In genomic region chr15:103060341-103061130, GRCm38 (mm10) we compare ENCODE assay signal across 9 mouse cellular contexts. TPM values are rescaled to one million over a fixed set of nuclear protein-coding genes. Genes with fewer than 3 reads are reported as not detected.
A peak's percentile ranks its signal among the peaks of the same experiment; 100 is the strongest.
DNase-seq lines count a peak whose midpoint lies in the region; ATAC-seq and TF ChIP-seq lines count a peak whose summit lies in the region.
"Had no signal": no experiment of that assay in that cellular context is flagged by ENCODE, and none has a peak within 500 bp of the region (broad histone marks: within the 10 kb centered on the region; RNA-seq: fewer than 3 reads in every experiment).

No protein-coding gene starts in this region.

- peak; percentile 47 for DNase-seq in forebrain, embryonic 10.5 days (ENCODE audit: extremely low spot score, low spot score)
- peak; percentile 39 for DNase-seq in R1 (ENCODE audit: low read depth, low spot score)
- DNase-seq in limb, embryonic 11.5 days (ENCODE audit: low spot score): peak; percentile 73
- peak; percentile 59 for DNase-seq in stomach, postnatal 0 days (ENCODE audit: low spot score)
- no peak for DNase-seq in cerebellum, postnatal 4 days (ENCODE audit: low spot score in 2 of 2)
- no peak for DNase-seq in right cerebral cortex, postnatal 14 days

- H3K4me2 ChIP-seq in forebrain, embryonic 16.5 days (ENCODE audit: low read length): no peak overlapping the region
- peak overlapping the region; percentile 43 for H3K4me2 ChIP-seq in hindbrain, embryonic 12.5 days (replicated peaks)
- peak overlapping the region; percentile 40 for H3K4me2 ChIP-seq in limb, embryonic 11.5 days (ENCODE audit: low read depth, severe bottlenecking)
- peak overlapping the region; percentile 50 for H3K4me2 ChIP-seq in stomach, postnatal 0 days (replicated peaks; ENCODE audit: low read depth)

- H3K4me1 ChIP-seq in forebrain, embryonic 10.5 days: peaks cover 4% of the 10 kb centered on the region; the same call in 1 of the 2 replicates
- no peaks in the 10 kb centered on the region for H3K4me1 ChIP-seq in forebrain, embryonic 16.5 days (replicated peaks; ENCODE audit: control insufficient read depth, insufficient read depth, low read length)
- peaks cover 4% of the 10 kb centered on the region; the same call in 1 of the 2 replicates for H3K4me1 ChIP-seq in hindbrain, embryonic 12.5 days
- H3K4me1 ChIP-seq in limb, embryonic 11.5 days (ENCODE audit: control insufficient read depth, insufficient read depth, low read length): peaks cover 25% of the 10 kb centered on the region
- H3K4me1 ChIP-seq in stomach, postnatal 0 days (replicated peaks; ENCODE audit: control insufficient read depth, insufficient read depth): 0 out of 2 replicates have a peak, but pooled peaks cover 2% of the 10 kb centered on the region

- H3K27ac ChIP-seq in forebrain, embryonic 10.5 days: no peak overlapping the region
- H3K27ac ChIP-seq in forebrain, embryonic 16.5 days (ENCODE audit: low read length): no peak overlapping the region
- H3K27ac ChIP-seq in hindbrain, embryonic 12.5 days: peak overlapping the region; percentile 92
- peak overlapping the region; percentile 38; the same call in 1 of the 2 replicates for H3K27ac ChIP-seq in limb, embryonic 11.5 days (replicated peaks; ENCODE audit: low read depth, low read length)
- peak overlapping the region; percentile 95 for H3K27ac ChIP-seq in stomach, postnatal 0 days (replicated peaks)
- H3K27ac ChIP-seq: liver, embryonic 14.5 days had no signal

- H3K36me3 ChIP-seq in forebrain, embryonic 10.5 days (replicated peaks): no peaks in the 10 kb centered on the region
- no peaks in the 10 kb centered on the region for H3K36me3 ChIP-seq in forebrain, embryonic 16.5 days (ENCODE audit: control insufficient read depth, insufficient read depth)
- no peaks in the 10 kb centered on the region for H3K36me3 ChIP-seq in hindbrain, embryonic 12.5 days
- no peaks in the 10 kb centered on the region for H3K36me3 ChIP-seq in limb, embryonic 11.5 days (ENCODE audit: control insufficient read depth, insufficient read depth, low read length)
- H3K36me3 ChIP-seq in stomach, postnatal 0 days (ENCODE audit: control insufficient read depth, insufficient read depth, low read length): no peaks in the 10 kb centered on the region

- H3K4me3 ChIP-seq in forebrain, embryonic 10.5 days: no peak overlapping the region
- H3K4me3 ChIP-seq in forebrain, embryonic 16.5 days (replicated peaks; ENCODE audit: low read length): no peak overlapping the region
- H3K4me3 ChIP-seq in hindbrain, embryonic 12.5 days: peak overlapping the region; percentile 32
- peak overlapping the region; percentile 14 for H3K4me3 ChIP-seq in limb, embryonic 11.5 days (ENCODE audit: low read depth, low read length)
- peak overlapping the region; percentile 44 for H3K4me3 ChIP-seq in stomach, postnatal 0 days (ENCODE audit: low read depth, low read length)

- under 1% methylated on average over 36 of the region's 36 CpGs for WGBS in forebrain, embryonic 10.5 days
- WGBS in forebrain, embryonic 16.5 days: 3% methylated on average over 36 of the region's 36 CpGs
- 2% methylated on average over 36 of the region's 36 CpGs for WGBS in hindbrain, embryonic 12.5 days
- WGBS in limb, embryonic 11.5 days: under 1% methylated on average over 36 of the region's 36 CpGs
- WGBS in stomach, postnatal 0 days: 6% methylated on average over 36 of the region's 36 CpGs

- no peak for TF ChIP-seq CTCF in stomach, postnatal 0 days (IDR thresholded peaks at IDR 0.05; ENCODE audit: low read depth)

- no peak for ATAC-seq in forebrain, embryonic 16.5 days
- ATAC-seq in hindbrain, embryonic 12.5 days (ENCODE audit: low FRiP score): peak; percentile 68
- ATAC-seq in limb, embryonic 11.5 days (ENCODE audit: insufficient number of reproducible peaks, low FRiP score, low TSS enrichment, low read depth): peak; percentile 55; the same call in 1 of the 2 replicates
- peak; percentile 74 for ATAC-seq in stomach, postnatal 0 days (ENCODE audit: low FRiP score, low TSS enrichment)

- no peaks in the 10 kb centered on the region for H3K9me3 ChIP-seq in forebrain, embryonic 10.5 days
- H3K9me3 ChIP-seq in forebrain, embryonic 16.5 days (ENCODE audit: control insufficient read depth, low read length): no peaks in the 10 kb centered on the region
- no peaks in the 10 kb centered on the region for H3K9me3 ChIP-seq in hindbrain, embryonic 12.5 days (replicated peaks)
- H3K9me3 ChIP-seq in limb, embryonic 11.5 days (ENCODE audit: control insufficient read depth, low read length): no peaks in the 10 kb centered on the region
- no peaks in the 10 kb centered on the region for H3K9me3 ChIP-seq in stomach, postnatal 0 days (ENCODE audit: control insufficient read depth, low read length)

- peaks cover 100% of the 10 kb centered on the region for H3K27me3 ChIP-seq in forebrain, embryonic 10.5 days (ENCODE audit: poor library complexity, severe bottlenecking)
- H3K27me3 ChIP-seq in forebrain, embryonic 16.5 days (replicated peaks; ENCODE audit: control insufficient read depth, insufficient read depth, low read length): peaks cover 85% of the 10 kb centered on the region
- peaks cover 94% of the 10 kb centered on the region for H3K27me3 ChIP-seq in hindbrain, embryonic 12.5 days
- H3K27me3 ChIP-seq in limb, embryonic 11.5 days (ENCODE audit: control insufficient read depth, insufficient read depth, low read length): peaks cover 45% of the 10 kb centered on the region
- H3K27me3 ChIP-seq in stomach, postnatal 0 days (ENCODE audit: control insufficient read depth, insufficient read depth, low read length): no peaks in the 10 kb centered on the region

- H3K9ac ChIP-seq in forebrain, embryonic 16.5 days (replicated peaks; ENCODE audit: low read depth, low read length): no peak overlapping the region
- H3K9ac ChIP-seq in hindbrain, embryonic 12.5 days: peak overlapping the region; percentile 68
- H3K9ac ChIP-seq in limb, embryonic 11.5 days (ENCODE audit: low read length): peak overlapping the region; percentile 34; the same call in 1 of the 2 replicates
- H3K9ac ChIP-seq in stomach, postnatal 0 days (ENCODE audit: low read length): peak overlapping the region; percentile 70
- H3K9ac ChIP-seq: liver, embryonic 14.5 days had no signal

- TF ChIP-seq EP300 in stomach, postnatal 0 days (optimal IDR thresholded peaks at IDR 0.05): no peak

RNA-seq across cellular contexts. Expression of gene Hoxc4, which starts 41.8 kb away (rescaled TPM):
- not detected in 2 replicates for polyA plus RNA-seq in forebrain, embryonic 10.5 days (2016; fragmentation: Nextera tagmentation; extraction: Ambion mirVana)
- polyA plus RNA-seq in forebrain, embryonic 16.5 days (2015; fragmentation: Nextera tagmentation; extraction: Ambion mirVana): not detected in 2 replicates
- polyA plus RNA-seq in hindbrain, embryonic 12.5 days (2016; fragmentation: Nextera tagmentation; extraction: Ambion mirVana): 34.5 and 59.6 TPM in 2 replicates
- polyA plus RNA-seq in limb, embryonic 11.5 days (2014; fragmentation: Nextera tagmentation; extraction: Ambion mirVana): 5.1 and 6.4 TPM in 2 replicates
- 9.6 and 10.4 TPM in 2 replicates for polyA plus RNA-seq in stomach, postnatal 0 days (2015; fragmentation: Nextera tagmentation; extraction: Ambion mirVana)

Comparison
In these comparisons a context has a peak if more than half of its experiments do, and no peak if none do; other contexts are left out.
1. DNase-seq: peak in forebrain, embryonic 10.5 days (single experiment), R1 (single experiment), limb, embryonic 11.5 days (single experiment) and stomach, postnatal 0 days (single experiment); none in cerebellum, postnatal 4 days (0 of 2) and right cerebral cortex, postnatal 14 days (single experiment).
2. H3K27ac ChIP-seq: peak in hindbrain, embryonic 12.5 days (single experiment), limb, embryonic 11.5 days (single experiment) and stomach, postnatal 0 days (single experiment); none in forebrain, embryonic 10.5 days (single experiment) and forebrain, embryonic 16.5 days (single experiment).
3. H3K4me3 ChIP-seq: peak in hindbrain, embryonic 12.5 days (single experiment), limb, embryonic 11.5 days (single experiment) and stomach, postnatal 0 days (single experiment); none in forebrain, embryonic 10.5 days (single experiment) and forebrain, embryonic 16.5 days (single experiment).